Mouse (Mus musculus): ENCODE data around the gene Asb6. TPM values are rescaled to one million over a fixed set of nuclear protein-coding genes. Genes with fewer than 3 reads are reported as not detected.

Asb6 gene
- polyA plus RNA-seq, 1 experiment from 2014 or later: 47.2 TPM

- 4% methylated on average over 48 of the region's 48 CpGs for WGBS
- no peaks in the 10 kb centered on the region for H3K27me3 ChIP-seq (replicated peaks; ENCODE audit: control insufficient read depth, insufficient read depth, low read length)
- ATAC-seq: peak; percentile 68
- peaks cover 28% of the 10 kb centered on the region for H3K4me1 ChIP-seq (replicated peaks; ENCODE audit: control insufficient read depth, insufficient read depth, low read length)
- H3K9me3 ChIP-seq (ENCODE audit: control insufficient read depth, low read length): no peaks in the 10 kb centered on the region
- H3K27ac ChIP-seq (ENCODE audit: low read length): peak overlapping the region; percentile 79
- H3K36me3 ChIP-seq (ENCODE audit: control insufficient read depth, insufficient read depth): no peaks in the 10 kb centered on the region
- peak overlapping the region; percentile 43 for H3K4me3 ChIP-seq (replicated peaks; ENCODE audit: low read length)
- H3K9ac ChIP-seq (replicated peaks; ENCODE audit: low read depth, low read length): peak overlapping the region; percentile 61
- H3K4me2 ChIP-seq (ENCODE audit: low read length): peak overlapping the region; percentile 58
Observed at GRCm38 (mm10) chr2:30794179-30795108, 35.7 kb downstream of the Asb6 start.

- H3K27me3 ChIP-seq (replicated peaks; ENCODE audit: control insufficient read depth, insufficient read depth, low read length): no peaks in the 10 kb centered on the region
- no peaks in the 10 kb centered on the region for H3K9me3 ChIP-seq (ENCODE audit: control insufficient read depth, low read length)
- peaks cover 29% of the 10 kb centered on the region for H3K4me1 ChIP-seq (replicated peaks; ENCODE audit: control insufficient read depth, insufficient read depth, low read length)
- no peak overlapping the region for H3K4me3 ChIP-seq (replicated peaks; ENCODE audit: low read length)
- no peak overlapping the region for H3K27ac ChIP-seq (ENCODE audit: low read length)
- H3K9ac ChIP-seq (replicated peaks; ENCODE audit: low read depth, low read length): no peak overlapping the region
- ATAC-seq: no peak
- H3K36me3 ChIP-seq (ENCODE audit: control insufficient read depth, insufficient read depth): no peaks in the 10 kb centered on the region
- H3K4me2 ChIP-seq (ENCODE audit: low read length): no peak overlapping the region
- 88% methylated on average over 7 of the region's 7 CpGs for WGBS
Observed at GRCm38 (mm10) chr2:30792061-30792460, 38.1 kb downstream of the Asb6 start.

- ATAC-seq: no peak
- Histone ChIP-seq H3K4me3 (replicated peaks; ENCODE audit: low read length) (no peak overlapping the region), H3K9me3 (ENCODE audit: control insufficient read depth, low read length) (no peaks in the 10 kb centered on the region), H3K27me3 (replicated peaks; ENCODE audit: control insufficient read depth, insufficient read depth, low read length) (no peaks in the 10 kb centered on the region), H3K4me2 (ENCODE audit: low read length) (no peak overlapping the region), H3K9ac (replicated peaks; ENCODE audit: low read depth, low read length) (peak overlapping the region; percentile 43), H3K27ac (ENCODE audit: low read length) (peak overlapping the region; percentile 41; the same call in 1 of the 2 replicates), H3K4me1 (replicated peaks; ENCODE audit: control insufficient read depth, insufficient read depth, low read length) (peaks cover 24% of the 10 kb centered on the region), H3K36me3 (ENCODE audit: control insufficient read depth, insufficient read depth) (no peaks in the 10 kb centered on the region)
- WGBS: 69% methylated on average over 4 of the region's 4 CpGs
Observed at GRCm38 (mm10) chr2:30787466-30787865, 42.7 kb downstream of the Asb6 start.

GRCm38 (mm10) chr2:30784078-30784994, 45.8 kb downstream of the Asb6 start:
- H3K4me1 ChIP-seq (replicated peaks; ENCODE audit: control insufficient read depth, insufficient read depth, low read length): peaks cover 24% of the 10 kb centered on the region
- no peaks in the 10 kb centered on the region for H3K27me3 ChIP-seq (replicated peaks; ENCODE audit: control insufficient read depth, insufficient read depth, low read length)
- H3K36me3 ChIP-seq (ENCODE audit: control insufficient read depth, insufficient read depth): no peaks in the 10 kb centered on the region
- peak overlapping the region; percentile 40 for H3K4me2 ChIP-seq (ENCODE audit: low read length)
- no peaks in the 10 kb centered on the region for H3K9me3 ChIP-seq (ENCODE audit: control insufficient read depth, low read length)
- 18% methylated on average over 32 of the region's 40 CpGs for WGBS
- H3K4me3 ChIP-seq (replicated peaks; ENCODE audit: low read length): peak overlapping the region; percentile 14; the same call in 1 of the 2 replicates
- no peak overlapping the region; the same call in 1 of the 2 replicates for H3K27ac ChIP-seq (ENCODE audit: low read length)
- H3K9ac ChIP-seq (replicated peaks; ENCODE audit: low read depth, low read length): peak overlapping the region; percentile 53
- peak; percentile 17; the same call in 1 of the 2 replicates for ATAC-seq

- H3K36me3 ChIP-seq (ENCODE audit: control insufficient read depth, insufficient read depth): no peaks in the 10 kb centered on the region
- no peaks in the 10 kb centered on the region for H3K9me3 ChIP-seq (ENCODE audit: control insufficient read depth, low read length)
- H3K4me3 ChIP-seq (replicated peaks; ENCODE audit: low read length): peak overlapping the region; percentile 25; the same call in 1 of the 2 replicates
- H3K27me3 ChIP-seq (replicated peaks; ENCODE audit: control insufficient read depth, insufficient read depth, low read length): no peaks in the 10 kb centered on the region
- no peak overlapping the region for H3K27ac ChIP-seq (ENCODE audit: low read length)
- WGBS: 0% methylated on average over 12 of the region's 13 CpGs
- H3K4me2 ChIP-seq (ENCODE audit: low read length): peak overlapping the region; percentile 54
- peak overlapping the region; percentile 41 for H3K9ac ChIP-seq (replicated peaks; ENCODE audit: low read depth, low read length)
- H3K4me1 ChIP-seq (replicated peaks; ENCODE audit: control insufficient read depth, insufficient read depth, low read length): peaks cover 24% of the 10 kb centered on the region
- ATAC-seq: peak; percentile 64
Observed at GRCm38 (mm10) chr2:30783346-30783745, 46.8 kb downstream of the Asb6 start.

GRCm38 (mm10) chr2:30782312-30783290, 47.5 kb downstream of the Asb6 start:
- WGBS: 76% methylated on average over 8 of the region's 8 CpGs
- Histone ChIP-seq H3K9ac (replicated peaks; ENCODE audit: low read depth, low read length) (peak overlapping the region; percentile 41), H3K4me3 (replicated peaks; ENCODE audit: low read length) (no peak overlapping the region), H3K9me3 (ENCODE audit: control insufficient read depth, low read length) (no peaks in the 10 kb centered on the region), H3K36me3 (ENCODE audit: control insufficient read depth, insufficient read depth) (no peaks in the 10 kb centered on the region), H3K4me2 (ENCODE audit: low read length) (no peak overlapping the region), H3K27me3 (replicated peaks; ENCODE audit: control insufficient read depth, insufficient read depth, low read length) (no peaks in the 10 kb centered on the region), H3K4me1 (replicated peaks; ENCODE audit: control insufficient read depth, insufficient read depth, low read length) (peaks cover 24% of the 10 kb centered on the region), H3K27ac (ENCODE audit: low read length) (no peak overlapping the region)
- peak; percentile 16 for ATAC-seq

- Histone ChIP-seq H3K9me3 (ENCODE audit: control insufficient read depth, low read length) (no peaks in the 10 kb centered on the region), H3K4me3 (replicated peaks; ENCODE audit: low read length) (no peak overlapping the region), H3K4me2 (ENCODE audit: low read length) (no peak overlapping the region), H3K4me1 (replicated peaks; ENCODE audit: control insufficient read depth, insufficient read depth, low read length) (peaks cover 8% of the 10 kb centered on the region), H3K27ac (ENCODE audit: low read length) (no peak overlapping the region), H3K9ac (replicated peaks; ENCODE audit: low read depth, low read length) (no peak overlapping the region), H3K27me3 (replicated peaks; ENCODE audit: control insufficient read depth, insufficient read depth, low read length) (no peaks in the 10 kb centered on the region), H3K36me3 (ENCODE audit: control insufficient read depth, insufficient read depth) (no peaks in the 10 kb centered on the region)
- 10% methylated on average over 5 of the region's 5 CpGs for WGBS
- ATAC-seq: no peak
Observed at GRCm38 (mm10) chr2:30779241-30779640, 50.9 kb downstream of the Asb6 start.

- ATAC-seq: no peak
- H3K27me3 ChIP-seq (replicated peaks; ENCODE audit: control insufficient read depth, insufficient read depth, low read length): no peaks in the 10 kb centered on the region
- 58% methylated on average over 4 of the region's 4 CpGs for WGBS
- H3K36me3 ChIP-seq (ENCODE audit: control insufficient read depth, insufficient read depth): no peaks in the 10 kb centered on the region
- no peak overlapping the region for H3K4me3 ChIP-seq (replicated peaks; ENCODE audit: low read length)
- peaks cover 3% of the 10 kb centered on the region for H3K4me1 ChIP-seq (replicated peaks; ENCODE audit: control insufficient read depth, insufficient read depth, low read length)
- no peak overlapping the region for H3K4me2 ChIP-seq (ENCODE audit: low read length)
- H3K27ac ChIP-seq (ENCODE audit: low read length): no peak overlapping the region
- no peaks in the 10 kb centered on the region for H3K9me3 ChIP-seq (ENCODE audit: control insufficient read depth, low read length)
- no peak overlapping the region for H3K9ac ChIP-seq (replicated peaks; ENCODE audit: low read depth, low read length)
Observed at GRCm38 (mm10) chr2:30778235-30778634, 51.9 kb downstream of the Asb6 start.

Measured in forebrain, embryonic 16.5 days (tissue).